Mouse (Mus musculus): ENCODE measurements around the gene Psmg1. TPM values are rescaled to one million over a fixed set of nuclear protein-coding genes. Genes with fewer than 3 reads are reported as not detected.
"Not testable (repeated sequence)": the region's sequence is repeated elsewhere in the genome, so short reads cannot be mapped to it uniquely, and the experiment has no call there.

Gene Psmg1
- total and polyA plus RNA-seq, 2 experiments: 23.8 to 39.2 TPM

DNA sequence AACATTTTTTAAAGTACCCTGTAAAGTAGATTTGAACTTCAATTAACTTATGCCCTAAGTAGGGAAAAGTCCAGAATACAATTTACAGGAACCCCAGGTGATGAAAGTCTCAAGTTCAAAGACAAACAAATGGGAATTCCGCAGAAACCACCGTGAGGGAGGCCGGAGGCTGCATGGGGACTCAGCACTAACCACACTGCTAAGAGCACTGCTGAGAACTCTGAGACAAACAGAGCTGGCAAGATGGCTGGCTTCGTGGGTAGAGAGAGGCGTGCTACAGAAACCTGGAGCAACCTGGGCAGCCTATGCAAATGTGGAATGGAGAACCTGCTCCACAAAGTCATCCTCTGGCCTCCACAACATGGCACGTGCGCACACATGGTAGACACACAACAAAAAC lies 5.4 kb upstream of the Psmg1 start:
- H3K27ac ChIP-seq (replicated peaks; ENCODE audit: insufficient read depth, low read depth, low read length): no peak overlapping the region
- H3K36me3 ChIP-seq (ENCODE audit: control insufficient read depth, insufficient read depth, low read length): peaks cover 22% of the 10 kb centered on the region
- no peak overlapping the region for H3K4me3 ChIP-seq (ENCODE audit: insufficient read depth, low read depth, low read length)
- peak; percentile 17 for DNase-seq (ENCODE audit: extremely low read depth, low read depth, low spot score)
- 62% methylated on average over 7 of the region's 7 CpGs for WGBS
- peaks cover 2% of the 10 kb centered on the region; the same call in 1 of the 2 replicates for H3K79me2 ChIP-seq (ENCODE audit: control insufficient read depth, insufficient read depth, low read length)
- H3K27me3 ChIP-seq (ENCODE audit: control insufficient read depth, insufficient read depth, low read length): no peaks in the 10 kb centered on the region
- TF ChIP-seq CTCF (IDR thresholded peaks at IDR 0.05; ENCODE audit: low read depth, low read length) (no peak), POLR2A (IDR thresholded peaks at IDR 0.05; ENCODE audit: extremely low read depth, insufficient read depth, low read length) (no peak)
- H3K4me1 ChIP-seq (ENCODE audit: control insufficient read depth, insufficient read depth, low read length): peaks cover 5% of the 10 kb centered on the region
- H3K9ac ChIP-seq (ENCODE audit: low read depth, low read length): no peak overlapping the region

DNA sequence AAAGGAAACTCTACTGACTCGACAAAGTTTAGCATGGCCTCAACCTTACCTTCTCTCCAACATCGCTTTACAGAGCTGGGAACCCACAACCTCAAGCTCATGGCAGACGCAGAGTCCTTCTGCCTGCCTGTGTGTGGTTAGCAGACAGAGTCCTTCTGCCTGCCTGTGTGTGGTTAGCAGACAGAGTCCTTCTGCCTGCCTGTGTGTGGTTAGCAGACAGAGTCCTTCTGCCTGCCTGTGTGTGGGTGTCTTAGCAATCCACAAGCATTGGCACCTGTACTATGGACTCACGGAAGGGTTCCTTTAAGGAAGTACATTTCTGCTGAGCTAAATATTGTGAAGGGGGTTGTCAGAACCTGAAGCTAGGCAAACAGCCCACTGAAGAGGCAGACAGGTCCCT lies 3.8 kb upstream of the Psmg1 start:
- H3K9ac ChIP-seq (ENCODE audit: low read depth, low read length); H3K79me2 ChIP-seq (ENCODE audit: control insufficient read depth, insufficient read depth, low read length); H3K4me1 ChIP-seq (ENCODE audit: control insufficient read depth, insufficient read depth, low read length); H3K36me3 ChIP-seq (ENCODE audit: control insufficient read depth, insufficient read depth, low read length); H3K4me3 ChIP-seq (ENCODE audit: insufficient read depth, low read depth, low read length); DNase-seq (ENCODE audit: extremely low read depth, low read depth, low spot score); H3K27me3 ChIP-seq (ENCODE audit: control insufficient read depth, insufficient read depth, low read length): not testable (repeated sequence)
- WGBS: 77% methylated on average over 4 of the region's 4 CpGs
- H3K27ac ChIP-seq (replicated peaks; ENCODE audit: insufficient read depth, low read depth, low read length): peak overlapping the region; percentile 33; the same call in 1 of the 2 replicates

DNA sequence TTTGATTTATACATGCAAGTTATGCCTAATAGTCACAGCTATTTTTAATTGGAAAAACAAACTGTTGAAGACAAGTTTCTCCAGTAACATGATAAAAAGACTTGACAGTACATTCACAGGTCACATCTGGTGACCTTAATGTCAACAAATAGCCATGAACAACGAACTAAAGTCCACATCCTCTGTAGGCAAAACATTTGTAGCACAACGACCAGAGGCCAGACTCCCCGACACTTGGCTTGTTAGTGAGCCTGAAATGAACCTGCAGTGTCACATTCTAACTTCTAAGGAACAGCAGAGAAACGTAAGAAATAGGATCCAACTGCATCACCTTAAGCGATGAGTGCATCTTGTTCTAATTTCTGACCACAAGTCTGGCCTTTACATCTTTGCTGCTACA lies 1.8 kb upstream of the Psmg1 start:
- H3K4me3 ChIP-seq (ENCODE audit: insufficient read depth, low read depth, low read length): no peak overlapping the region
- no peak overlapping the region for H3K27ac ChIP-seq (replicated peaks; ENCODE audit: insufficient read depth, low read depth, low read length)
- 30% methylated on average over 5 of the region's 5 CpGs for WGBS
- H3K36me3 ChIP-seq (ENCODE audit: control insufficient read depth, insufficient read depth, low read length): peaks cover 13% of the 10 kb centered on the region; the same call in 1 of the 2 replicates
- no peaks in the 10 kb centered on the region for H3K79me2 ChIP-seq (ENCODE audit: control insufficient read depth, insufficient read depth, low read length)
- DNase-seq (ENCODE audit: extremely low read depth, low read depth, low spot score): peak; percentile 79
- peaks cover 7% of the 10 kb centered on the region for H3K4me1 ChIP-seq (ENCODE audit: control insufficient read depth, insufficient read depth, low read length)
- H3K27me3 ChIP-seq (ENCODE audit: control insufficient read depth, insufficient read depth, low read length): no peaks in the 10 kb centered on the region
- no peak for TF ChIP-seq POLR2A (IDR thresholded peaks at IDR 0.05; ENCODE audit: extremely low read depth, insufficient read depth, low read length)
- no peak for TF ChIP-seq CTCF (IDR thresholded peaks at IDR 0.05; ENCODE audit: low read depth, low read length)
- no peak overlapping the region for H3K9ac ChIP-seq (ENCODE audit: low read depth, low read length)

DNA sequence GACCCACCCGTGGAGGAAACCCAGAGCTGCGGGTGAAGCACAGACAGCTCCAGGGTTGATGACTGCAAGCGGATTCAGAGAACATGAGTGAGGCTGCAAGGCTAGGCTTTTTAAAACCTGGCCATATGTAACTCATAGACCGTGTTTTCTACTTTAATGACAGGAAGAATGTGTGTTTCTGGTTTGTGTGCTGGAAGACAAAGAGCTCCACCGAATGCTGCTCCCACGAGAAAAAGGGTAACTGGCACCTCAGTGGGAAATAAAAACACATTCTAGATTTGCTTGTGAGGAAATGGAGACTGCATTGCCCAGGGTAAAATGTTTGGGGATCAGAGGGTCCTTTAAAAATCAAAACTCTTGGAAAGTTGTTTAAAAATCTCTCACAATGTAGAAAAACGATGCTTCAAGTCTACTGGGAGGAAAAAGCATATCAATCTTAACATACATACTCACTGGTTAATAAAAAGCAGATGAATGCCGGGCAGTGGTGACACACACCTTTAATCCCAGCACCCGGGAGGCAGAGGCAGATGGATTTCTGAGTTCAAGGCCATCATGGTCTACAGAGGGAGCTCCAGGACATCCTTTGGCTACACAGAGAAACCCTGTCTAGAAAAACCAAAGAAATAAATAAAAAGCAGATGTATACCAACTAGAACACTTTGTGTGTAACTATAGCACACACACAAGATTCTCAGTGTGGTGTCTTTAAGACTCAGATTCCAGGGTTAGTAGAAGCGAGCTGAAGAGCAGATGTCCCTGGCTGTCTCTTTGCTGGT lies 551 bp upstream of the Psmg1 start:
- Histone ChIP-seq H3K4me1 (ENCODE audit: control insufficient read depth, insufficient read depth, low read length) (peaks cover 5% of the 10 kb centered on the region), H3K27me3 (ENCODE audit: control insufficient read depth, insufficient read depth, low read length) (no peaks in the 10 kb centered on the region), H3K9ac (ENCODE audit: low read depth, low read length) (peak overlapping the region; percentile 87), H3K4me3 (ENCODE audit: insufficient read depth, low read depth, low read length) (peak overlapping the region; percentile 99), H3K27ac (replicated peaks; ENCODE audit: insufficient read depth, low read depth, low read length) (peak overlapping the region; percentile 87), H3K36me3 (ENCODE audit: control insufficient read depth, insufficient read depth, low read length) (peaks cover 17% of the 10 kb centered on the region; the same call in 1 of the 2 replicates), H3K79me2 (ENCODE audit: control insufficient read depth, insufficient read depth, low read length) (no peaks in the 10 kb centered on the region)
- TF ChIP-seq CTCF (IDR thresholded peaks at IDR 0.05; ENCODE audit: low read depth, low read length): no peak
- TF ChIP-seq POLR2A (IDR thresholded peaks at IDR 0.05; ENCODE audit: extremely low read depth, insufficient read depth, low read length): no peak
- DNase-seq (ENCODE audit: extremely low read depth, low read depth, low spot score): no peak
- WGBS: 7% methylated on average over 10 of the region's 10 CpGs

DNA sequence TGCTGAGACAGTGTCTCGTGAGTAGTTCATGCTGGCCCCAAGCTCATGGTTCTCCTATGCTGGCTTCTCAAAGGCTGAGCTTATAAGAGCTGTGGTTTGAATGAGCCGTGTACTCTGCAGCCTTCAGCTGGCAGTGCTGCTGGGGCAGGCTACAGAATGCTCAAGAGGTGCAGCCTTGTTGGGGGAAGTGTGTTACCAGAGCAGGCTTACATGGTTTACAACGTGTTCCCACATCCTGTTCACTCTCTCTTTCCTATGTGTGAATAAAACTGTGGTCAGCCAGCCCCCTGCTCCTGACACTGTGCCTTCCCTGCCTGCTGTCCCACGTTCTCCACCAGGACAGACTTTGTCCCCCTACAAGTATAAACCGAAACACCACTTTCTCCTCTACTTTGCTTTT lies 5.8 kb downstream of the Psmg1 start:
- Histone ChIP-seq H3K9ac (ENCODE audit: low read depth, low read length) (no peak overlapping the region), H3K4me3 (ENCODE audit: insufficient read depth, low read depth, low read length) (no peak overlapping the region), H3K27me3 (ENCODE audit: control insufficient read depth, insufficient read depth, low read length) (no peaks in the 10 kb centered on the region), H3K4me1 (ENCODE audit: control insufficient read depth, insufficient read depth, low read length) (peaks cover 2% of the 10 kb centered on the region), H3K27ac (replicated peaks; ENCODE audit: insufficient read depth, low read depth, low read length) (no peak overlapping the region), H3K79me2 (ENCODE audit: control insufficient read depth, insufficient read depth, low read length) (no peaks in the 10 kb centered on the region), H3K36me3 (ENCODE audit: control insufficient read depth, insufficient read depth, low read length) (peaks cover 41% of the 10 kb centered on the region)
- DNase-seq (ENCODE audit: extremely low read depth, low read depth, low spot score): no peak
- 83% methylated on average over 5 of the region's 5 CpGs for WGBS
- TF ChIP-seq POLR2A (IDR thresholded peaks at IDR 0.05; ENCODE audit: extremely low read depth, insufficient read depth, low read length) (no peak), CTCF (IDR thresholded peaks at IDR 0.05; ENCODE audit: low read depth, low read length) (no peak)

DNA sequence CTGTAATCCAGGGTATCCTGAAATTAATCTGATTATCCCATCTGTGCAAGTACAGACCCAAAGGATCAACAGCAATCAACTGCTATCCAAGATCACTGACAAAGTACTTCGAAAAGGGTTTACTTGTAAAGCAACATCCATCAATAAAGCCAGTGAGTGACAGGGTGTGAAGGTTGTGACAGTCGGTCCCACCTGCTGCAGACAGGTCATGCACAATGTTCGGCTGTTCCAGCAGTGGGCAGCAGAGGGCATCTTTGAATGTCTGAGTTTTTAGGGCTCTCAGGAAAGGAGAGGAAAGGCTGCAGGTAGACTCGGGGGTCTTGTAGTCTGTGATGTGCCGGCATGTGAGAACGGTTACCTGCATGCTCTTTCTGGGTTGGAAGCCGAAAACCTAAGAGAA lies 7.2 kb downstream of the Psmg1 start:
- no peak overlapping the region for H3K4me3 ChIP-seq (ENCODE audit: insufficient read depth, low read depth, low read length)
- no peak overlapping the region for H3K27ac ChIP-seq (replicated peaks; ENCODE audit: insufficient read depth, low read depth, low read length)
- H3K27me3 ChIP-seq (ENCODE audit: control insufficient read depth, insufficient read depth, low read length): no peaks in the 10 kb centered on the region
- peaks cover 36% of the 10 kb centered on the region for H3K36me3 ChIP-seq (ENCODE audit: control insufficient read depth, insufficient read depth, low read length)
- no peaks in the 10 kb centered on the region for H3K79me2 ChIP-seq (ENCODE audit: control insufficient read depth, insufficient read depth, low read length)
- no peaks in the 10 kb centered on the region for H3K4me1 ChIP-seq (ENCODE audit: control insufficient read depth, insufficient read depth, low read length)
- WGBS: 69% methylated on average over 7 of the region's 7 CpGs
- DNase-seq (ENCODE audit: extremely low read depth, low read depth, low spot score): no peak
- H3K9ac ChIP-seq (ENCODE audit: low read depth, low read length): no peak overlapping the region
- TF ChIP-seq CTCF (IDR thresholded peaks at IDR 0.05; ENCODE audit: low read depth, low read length) (peak; percentile 69), POLR2A (IDR thresholded peaks at IDR 0.05; ENCODE audit: extremely low read depth, insufficient read depth, low read length) (no peak)

Data from liver, adult 2 months (tissue).